Mouse (Mus musculus): ENCODE data around the gene Gpr173. TPM values are rescaled to one million over a fixed set of nuclear protein-coding genes. Genes with fewer than 3 reads are reported as not detected.
"Not testable (repeated sequence)": the region's sequence is repeated elsewhere in the genome, so short reads cannot be mapped to it uniquely, and the experiment has no call there.

Gpr173 gene
- polyA plus RNA-seq, 1 experiment from 2014 or later = 7.1 TPM

DNA sequence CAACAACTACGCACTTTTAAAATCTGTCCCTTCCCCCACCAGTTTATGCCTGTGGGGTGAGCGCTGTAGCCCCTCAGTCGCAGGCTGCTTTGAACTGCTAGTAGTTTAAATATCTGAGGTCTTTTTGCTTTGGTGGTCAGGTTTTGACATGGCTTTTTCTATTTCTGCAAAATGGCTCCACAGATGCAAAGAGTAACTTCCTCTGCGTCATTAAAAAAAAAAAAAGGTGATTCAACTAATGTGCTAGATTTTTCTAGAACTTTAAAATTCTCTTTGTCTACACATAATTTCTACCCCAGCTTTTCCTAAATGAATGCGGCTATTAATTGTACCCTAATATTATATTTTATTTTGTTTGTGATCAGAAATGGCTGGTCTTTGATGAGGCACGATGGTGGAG, 25.6 kb downstream of the Gpr173 start:
- ATAC-seq (replicated peaks; ENCODE audit: low FRiP score) = no peak
- WGBS = 35% methylated on average over 6 of the region's 6 CpGs

DNA sequence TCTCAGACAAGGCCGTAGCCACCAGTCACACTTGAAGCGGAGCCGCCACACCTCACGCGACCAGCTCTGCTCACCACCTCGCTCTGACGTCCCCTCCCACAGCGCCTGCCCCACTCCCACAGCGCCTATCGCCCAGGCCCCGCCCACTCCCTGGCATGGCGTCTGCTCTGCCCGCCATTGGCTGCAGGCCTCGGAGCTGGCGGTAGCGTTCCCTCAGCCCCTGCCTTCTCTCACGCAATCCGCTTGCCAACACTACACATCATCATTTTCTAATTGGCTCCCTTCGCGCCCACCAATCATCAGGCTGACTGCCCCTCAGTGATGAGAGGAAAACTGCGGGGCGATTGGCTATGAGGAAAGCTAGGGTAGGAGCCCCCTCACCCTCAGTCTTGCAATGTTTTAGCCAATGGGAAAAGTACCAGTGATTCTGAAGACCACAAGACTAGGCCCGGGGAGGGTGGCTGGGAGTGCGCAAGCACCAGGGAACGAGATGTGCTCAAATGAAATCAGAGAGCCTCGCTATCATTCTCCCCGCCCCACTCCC, 26.1 kb downstream of the Gpr173 start, which contains the start of gene Tspyl2:
TSS of gene Tspyl2 (minus strand) at position 68 of the 544 bp plus-strand sequence.
- H3K27me3 ChIP-seq (ENCODE audit: control insufficient read depth, insufficient read depth, low read length) = peaks cover 33% of the 10 kb centered on the region
- WGBS = 17% methylated on average over 22 of the region's 27 CpGs
- ATAC-seq (replicated peaks; ENCODE audit: low FRiP score) = peak; percentile 99

More for the DNA sequence above, 25.6 kb downstream of the Gpr173 start:
- H3K36me3 ChIP-seq (ENCODE audit: control insufficient read depth, insufficient read depth, low read length) = no peaks in the 10 kb centered on the region; the same call in 1 of the 2 replicates
- H3K9me3 ChIP-seq (ENCODE audit: control insufficient read depth, low read length) = no peaks in the 10 kb centered on the region
- no peak for DNase-seq (ENCODE audit: low spot score)
- peaks cover 31% of the 10 kb centered on the region for H3K27me3 ChIP-seq (ENCODE audit: control insufficient read depth, insufficient read depth, low read length)
- peak overlapping the region; percentile 55; the same call in 1 of the 2 replicates for H3K4me3 ChIP-seq (ENCODE audit: low read depth, low read length)
- 0 out of 2 replicates have a peak overlapping the region, but pooled peaks have one; percentile 32 for H3K9ac ChIP-seq (ENCODE audit: low read length)
- peak overlapping the region; percentile 70 for H3K27ac ChIP-seq (ENCODE audit: low read depth, low read length)
- peak overlapping the region; percentile 41; the same call in 1 of the 2 replicates for H3K4me2 ChIP-seq (ENCODE audit: low read depth, low read length, severe bottlenecking)
- no peaks in the 10 kb centered on the region for H3K4me1 ChIP-seq (replicated peaks; ENCODE audit: control insufficient read depth, insufficient read depth, low read length)

DNA sequence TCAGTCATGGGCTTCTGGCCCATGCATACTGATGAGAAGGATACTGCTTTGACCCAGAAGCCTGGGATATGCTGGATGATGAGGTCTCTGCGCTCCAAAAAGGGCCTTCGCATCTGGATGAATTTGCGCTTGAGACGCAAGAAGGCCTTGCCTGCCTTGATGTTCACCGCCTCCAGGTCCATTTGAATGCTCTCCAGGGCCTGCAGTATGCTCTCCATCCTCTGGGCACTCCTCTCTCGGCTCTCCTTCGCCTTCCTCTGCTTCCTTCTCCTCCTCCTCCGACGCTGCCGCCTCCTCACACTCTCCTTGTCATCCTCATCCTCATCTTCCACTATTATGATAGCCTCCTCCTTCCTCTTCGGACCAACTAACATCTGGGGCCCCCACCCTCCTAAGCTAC, 27.0 kb downstream of the Gpr173 start:
- H3K27ac ChIP-seq (ENCODE audit: low read depth, low read length) = no peak overlapping the region
- WGBS = 32% methylated on average over 11 of the region's 11 CpGs
- H3K4me3 ChIP-seq (ENCODE audit: low read depth, low read length) = peak overlapping the region; percentile 55
- H3K9me3 ChIP-seq (ENCODE audit: control insufficient read depth, low read length) = no peaks in the 10 kb centered on the region
- H3K4me1 ChIP-seq (replicated peaks; ENCODE audit: control insufficient read depth, insufficient read depth, low read length) = peaks cover 5% of the 10 kb centered on the region; the same call in 1 of the 2 replicates
- peak; percentile 56 for DNase-seq (ENCODE audit: low spot score)
- H3K4me2 ChIP-seq (ENCODE audit: low read depth, low read length, severe bottlenecking) = peak overlapping the region; percentile 56
- H3K9ac ChIP-seq (ENCODE audit: low read length) = peak overlapping the region; percentile 75
- H3K36me3 ChIP-seq (ENCODE audit: control insufficient read depth, insufficient read depth, low read length) = no peaks in the 10 kb centered on the region
- H3K27me3 ChIP-seq (ENCODE audit: control insufficient read depth, insufficient read depth, low read length) = peaks cover 31% of the 10 kb centered on the region
- no peak for ATAC-seq (replicated peaks; ENCODE audit: low FRiP score)

More for the DNA sequence above, 26.1 kb downstream of the Gpr173 start, which contains the start of gene Tspyl2:
- Histone ChIP-seq H3K9me3 (ENCODE audit: control insufficient read depth, low read length) (no peaks in the 10 kb centered on the region), H3K36me3 (ENCODE audit: control insufficient read depth, insufficient read depth, low read length) (no peaks in the 10 kb centered on the region; the same call in 1 of the 2 replicates), H3K9ac (ENCODE audit: low read length) (peak within 1 kb of the TSS; percentile 75), H3K27ac (ENCODE audit: low read depth, low read length) (peak within 1 kb of the TSS; percentile 70), H3K4me3 (ENCODE audit: low read depth, low read length) (peak within 1 kb of the TSS; percentile 55), H3K4me1 (replicated peaks; ENCODE audit: control insufficient read depth, insufficient read depth, low read length) (peaks cover under 1% of the 10 kb centered on the region; the same call in 1 of the 2 replicates), H3K4me2 (ENCODE audit: low read depth, low read length, severe bottlenecking) (peak within 1 kb of the TSS; percentile 56)
- DNase-seq (ENCODE audit: low spot score) = peak; percentile 94

DNA sequence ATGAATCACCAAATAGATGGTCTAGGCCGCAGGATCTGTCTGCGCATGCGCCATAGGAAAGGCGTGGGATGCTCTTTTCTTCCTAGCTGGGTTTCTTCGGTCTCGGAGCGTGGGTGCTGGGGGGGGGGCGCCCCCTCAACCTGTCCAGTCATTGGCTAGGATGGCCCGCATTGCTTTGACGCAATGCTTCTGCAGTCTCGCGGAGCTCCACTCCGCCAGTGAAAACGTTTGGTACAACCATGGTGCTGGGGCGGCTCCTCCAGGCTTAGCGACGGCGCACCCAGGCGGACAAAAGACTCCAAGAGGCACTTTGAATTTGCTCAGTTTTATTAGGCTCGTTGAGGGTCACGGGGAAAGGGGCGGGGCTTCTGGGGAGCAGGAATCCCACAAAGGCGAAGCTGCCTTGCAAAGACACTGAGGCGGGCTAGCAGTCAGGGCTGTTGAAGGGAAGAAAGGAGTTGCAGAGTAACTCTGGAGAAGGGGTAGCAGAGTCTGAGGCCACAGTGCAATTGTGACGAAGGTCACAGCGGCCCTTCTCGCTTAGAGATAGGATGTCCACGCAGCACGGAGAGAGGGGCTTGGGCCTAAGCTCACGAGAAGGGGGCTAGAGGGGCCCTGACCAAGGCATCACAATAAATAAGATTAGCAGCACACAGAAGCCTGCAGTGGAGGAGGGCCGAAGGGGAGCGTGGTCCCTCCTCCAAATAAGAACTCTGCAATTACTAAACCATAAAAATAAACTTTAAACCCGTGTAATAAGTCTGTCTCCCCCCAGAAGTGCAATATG, 31.8 kb downstream of the Gpr173 start:
- peak; percentile 99 for ATAC-seq (replicated peaks; ENCODE audit: low FRiP score)
- DNase-seq (ENCODE audit: low spot score) = peak; percentile 92
- H3K27me3 ChIP-seq (ENCODE audit: control insufficient read depth, insufficient read depth, low read length) = peaks cover 16% of the 10 kb centered on the region

DNA sequence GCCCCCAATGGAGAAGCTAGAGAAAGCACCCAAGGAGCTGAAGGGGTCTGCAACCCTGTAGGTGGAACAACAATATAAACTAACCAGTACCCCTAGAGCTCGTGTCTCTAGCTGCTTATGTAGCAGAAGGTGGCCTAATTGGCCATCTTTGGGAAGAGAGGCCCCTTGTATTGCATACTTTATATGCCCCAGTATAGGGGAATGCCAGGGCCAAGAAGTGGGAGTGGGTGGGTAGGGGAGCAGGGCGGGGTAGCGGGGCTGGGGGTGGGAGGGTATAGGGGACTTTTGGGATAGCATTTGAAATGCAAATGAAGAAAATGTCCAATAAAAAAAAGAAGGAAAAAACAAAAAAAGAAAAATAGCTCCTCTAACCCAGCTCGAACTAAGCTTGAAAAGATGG, 32.4 kb downstream of the Gpr173 start:
- H3K36me3 ChIP-seq (ENCODE audit: control insufficient read depth, insufficient read depth, low read length); H3K4me1 ChIP-seq (replicated peaks; ENCODE audit: control insufficient read depth, insufficient read depth, low read length); H3K9me3 ChIP-seq (ENCODE audit: control insufficient read depth, low read length); DNase-seq (ENCODE audit: low spot score); H3K9ac ChIP-seq (ENCODE audit: low read length): not testable (repeated sequence)
- 0 out of 2 replicates have a peak, but pooled peaks have one; percentile 6 for ATAC-seq (replicated peaks; ENCODE audit: low FRiP score)
- Histone ChIP-seq H3K4me2 (ENCODE audit: low read depth, low read length, severe bottlenecking) (peak overlapping the region; percentile 8; the same call in 1 of the 2 replicates), H3K27me3 (ENCODE audit: control insufficient read depth, insufficient read depth, low read length) (peaks cover 14% of the 10 kb centered on the region), H3K4me3 (ENCODE audit: low read depth, low read length) (peak overlapping the region; percentile 14; the same call in 1 of the 2 replicates), H3K27ac (ENCODE audit: low read depth, low read length) (peak overlapping the region; percentile 95)
- WGBS = 38% methylated on average over 4 of the region's 4 CpGs

More for the DNA sequence above, 31.8 kb downstream of the Gpr173 start:
- Histone ChIP-seq H3K9me3 (ENCODE audit: control insufficient read depth, low read length) (no peaks in the 10 kb centered on the region), H3K9ac (ENCODE audit: low read length) (peak overlapping the region; percentile 67), H3K4me3 (ENCODE audit: low read depth, low read length) (peak overlapping the region; percentile 14; the same call in 1 of the 2 replicates), H3K4me1 (replicated peaks; ENCODE audit: control insufficient read depth, insufficient read depth, low read length) (peaks cover 5% of the 10 kb centered on the region; the same call in 1 of the 2 replicates), H3K27ac (ENCODE audit: low read depth, low read length) (peak overlapping the region; percentile 95), H3K4me2 (ENCODE audit: low read depth, low read length, severe bottlenecking) (peak overlapping the region; percentile 47), H3K36me3 (ENCODE audit: control insufficient read depth, insufficient read depth, low read length) (no peaks in the 10 kb centered on the region)
- 15% methylated on average over 32 of the region's 33 CpGs for WGBS

- not testable (repeated sequence) for H3K9me3 ChIP-seq (ENCODE audit: control insufficient read depth, low read length); H3K27ac ChIP-seq (ENCODE audit: low read depth, low read length); DNase-seq (ENCODE audit: low spot score); H3K4me1 ChIP-seq (replicated peaks; ENCODE audit: control insufficient read depth, insufficient read depth, low read length); H3K4me3 ChIP-seq (ENCODE audit: low read depth, low read length); H3K4me2 ChIP-seq (ENCODE audit: low read depth, low read length, severe bottlenecking); H3K9ac ChIP-seq (ENCODE audit: low read length); ATAC-seq (replicated peaks; ENCODE audit: low FRiP score); H3K36me3 ChIP-seq (ENCODE audit: control insufficient read depth, insufficient read depth, low read length)
- H3K27me3 ChIP-seq (ENCODE audit: control insufficient read depth, insufficient read depth, low read length) = peaks cover 21% of the 10 kb centered on the region
These were observed 39.1 kb downstream of the Gpr173 start for GRCm38 (mm10) chrX:152329400-152329799.

- WGBS = 15% methylated on average over 8 of the region's 8 CpGs
These were observed 40.8 kb downstream of the Gpr173 start for GRCm38 (mm10) chrX:152327689-152328052.

DNA sequence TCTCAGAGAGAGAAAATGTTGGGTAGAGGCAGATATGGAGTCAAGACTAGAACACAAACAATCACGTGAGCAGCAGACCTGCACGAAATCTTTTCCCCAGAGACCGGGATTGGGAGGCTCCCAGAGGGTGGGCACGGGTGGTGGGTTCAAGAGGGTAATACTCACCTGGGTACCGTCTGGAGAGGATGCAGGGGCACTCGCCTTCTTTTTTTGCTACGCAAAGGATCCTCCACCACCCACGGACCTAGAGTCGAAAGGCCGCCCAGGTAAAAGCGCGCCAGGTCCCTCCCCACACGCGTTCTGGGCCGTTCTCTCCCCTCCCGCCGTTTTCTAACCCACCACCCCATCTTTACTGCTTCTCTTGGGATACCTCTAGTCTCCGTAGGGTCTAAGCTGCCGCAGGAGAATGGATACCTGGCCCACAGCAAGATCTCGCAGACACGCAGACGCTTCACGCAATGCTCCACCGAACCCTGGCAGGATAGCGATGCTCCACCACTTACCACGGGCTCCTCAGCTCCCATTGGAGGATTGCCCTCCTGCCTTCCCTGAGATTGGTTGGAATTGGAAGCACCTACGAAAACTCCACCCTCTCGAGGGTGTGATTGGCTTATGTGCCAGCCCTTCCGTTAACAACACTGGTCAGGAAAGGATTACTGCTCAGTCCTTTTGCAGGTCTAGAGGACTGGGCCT, 41.4 kb downstream of the Gpr173 start, which contains the start of gene Kantr:
TSS of gene Kantr (minus strand) at position 500 of the 693 bp plus-strand sequence.
- 11% methylated on average over 29 of the region's 29 CpGs for WGBS
- peak within 1 kb of the TSS; percentile 60 for H3K4me2 ChIP-seq (ENCODE audit: low read depth, low read length, severe bottlenecking)
- no peaks in the 10 kb centered on the region; the same call in 1 of the 2 replicates for H3K4me1 ChIP-seq (replicated peaks; ENCODE audit: control insufficient read depth, insufficient read depth, low read length)
- peak within 1 kb of the TSS; percentile 62 for H3K9ac ChIP-seq (ENCODE audit: low read length)
- H3K36me3 ChIP-seq (ENCODE audit: control insufficient read depth, insufficient read depth, low read length) = no peaks in the 10 kb centered on the region
- no peaks in the 10 kb centered on the region; the same call in 1 of the 2 replicates for H3K9me3 ChIP-seq (ENCODE audit: control insufficient read depth, low read length)
- no peak within 1 kb of the TSS for H3K27ac ChIP-seq (ENCODE audit: low read depth, low read length)
- H3K27me3 ChIP-seq (ENCODE audit: control insufficient read depth, insufficient read depth, low read length) = peaks cover 16% of the 10 kb centered on the region
- DNase-seq (ENCODE audit: low spot score) (peak; percentile 77), ATAC-seq (replicated peaks; ENCODE audit: low FRiP score) (peak; percentile 99)
- H3K4me3 ChIP-seq (ENCODE audit: low read depth, low read length) = peak within 1 kb of the TSS; percentile 49

More at GRCm38 (mm10) chrX:152327689-152328052, 40.8 kb downstream of the Gpr173 start:
- Histone ChIP-seq H3K4me1 (replicated peaks; ENCODE audit: control insufficient read depth, insufficient read depth, low read length) (no peaks in the 10 kb centered on the region; the same call in 1 of the 2 replicates), H3K9ac (ENCODE audit: low read length) (peak overlapping the region; percentile 20; the same call in 1 of the 2 replicates), H3K27ac (ENCODE audit: low read depth, low read length) (no peak overlapping the region), H3K9me3 (ENCODE audit: control insufficient read depth, low read length) (no peaks in the 10 kb centered on the region; the same call in 1 of the 2 replicates), H3K27me3 (ENCODE audit: control insufficient read depth, insufficient read depth, low read length) (peaks cover 16% of the 10 kb centered on the region), H3K36me3 (ENCODE audit: control insufficient read depth, insufficient read depth, low read length) (no peaks in the 10 kb centered on the region), H3K4me2 (ENCODE audit: low read depth, low read length, severe bottlenecking) (peak overlapping the region; percentile 25; the same call in 1 of the 2 replicates), H3K4me3 (ENCODE audit: low read depth, low read length) (peak overlapping the region; percentile 49; the same call in 1 of the 2 replicates)
- ATAC-seq (replicated peaks; ENCODE audit: low FRiP score) (0 out of 2 replicates have a peak, but pooled peaks have one; percentile 15), DNase-seq (ENCODE audit: low spot score) (no peak)
